Mouse (Mus musculus) kidney, postnatal 0 days (tissue): ENCODE data around the gene Arid1b. TPM values are rescaled to one million over a fixed set of nuclear protein-coding genes. Genes with fewer than 3 reads are reported as not detected.

Source experiments
- ATAC-seq: fragments of 200-750 bp; cut with Nextera tagmentation; replicated peaks from 2 replicates; pipeline ENCODE4 v1.8.0; 2017; ENCODE audit warnings: low read depth, moderate number of reproducible peaks, moderate TSS enrichment, moderate library complexity; ENCODE audit not compliant: low FRiP score
- DNase-seq: peaks from one replicate; pipeline ENCODE4 v3.0.0-alpha.2; 2016; ENCODE audit warnings: low spot score
- H3K27ac ChIP-seq: fragments of 300-500 bp; sonication (generic); 2 replicates; pipeline ENCODE4 v1.5.1; 2014; ENCODE audit warnings: mild to moderate bottlenecking
- H3K27me3 ChIP-seq: fragments of 300-500 bp; sonication (generic); 2 replicates; pipeline ENCODE4 v1.6.1; 2014; ENCODE audit warnings: low read length, mixed read lengths; ENCODE audit not compliant: insufficient read depth
- H3K36me3 ChIP-seq: fragments of 300-500 bp; sonication (generic); 2 replicates; pipeline ENCODE4 v1.6.1; 2014; ENCODE audit warnings: low read length, mixed read lengths; ENCODE audit not compliant: insufficient read depth
- H3K4me1 ChIP-seq: fragments of 300-500 bp; sonication (generic); replicated peaks from 2 replicates; pipeline ENCODE4 v1.6.1; 2014; ENCODE audit warnings: antibody characterized with exemption, low read length, mixed read lengths; ENCODE audit not compliant: insufficient read depth
- H3K4me2 ChIP-seq: fragments of 300-500 bp; sonication (generic); 2 replicates; pipeline ENCODE4 v1.6.1; 2014; ENCODE audit warnings: mild to moderate bottlenecking, low read length, moderate library complexity, mixed read lengths
- H3K4me3 ChIP-seq: fragments of 300-500 bp; sonication (generic); replicated peaks from 2 replicates; pipeline ENCODE4 v1.5.1; 2014; ENCODE audit warnings: low read depth, low read length
- H3K9ac ChIP-seq: fragments of 300-500 bp; sonication (generic); 2 replicates; pipeline ENCODE4 v1.6.1; 2014; ENCODE audit warnings: low read depth, low read length
- H3K9me3 ChIP-seq: fragments of 300-500 bp; sonication (generic); replicated peaks from 2 replicates; pipeline ENCODE4 v1.6.1; 2016; ENCODE audit warnings: low read length, inconsistent platforms, mixed read lengths
- CTCF ChIP-seq: IDR thresholded peaks from 2 replicates; pipeline ENCODE4 v1.5.1; 2016; ENCODE audit warnings: antibody characterized with exemption, low read depth, mild to moderate bottlenecking, moderate library complexity
- WGBS: fragments of 180-500 bp; shearing (Covaris S2); extraction: QIAGEN DNeasy Blood & Tissue Kit; methylation state at CpG from one replicate; pipeline ENCODE4 v1.1.7; 2014; 5-methylcytosine and 5-hydroxymethylcytosine counted together
- polyA plus RNA-seq: library from polyadenylated mRNA; unstranded; fragments of >200 nt; fragmentation: Nextera tagmentation; extraction: Ambion mirVana; gene quantifications from 2 replicates; pipeline ENCODE4 v1.2.1, GENCODE M21; 2015

Gene Arid1b
- polyA plus RNA-seq, 1 experiment from 2014 or later = 9.2 TPM

GRCm38 (mm10) chr17:5207881-5208280 is 213.7 kb downstream of the Arid1b start:
- 87% methylated on average over 8 of the region's 8 CpGs for WGBS
- TF ChIP-seq CTCF = no peak
- peaks cover 4% of the 10 kb centered on the region for H3K4me1 ChIP-seq

GRCm38 (mm10) chr17:5208362-5208761 is 214.2 kb downstream of the Arid1b start:
- ATAC-seq = no peak

More at GRCm38 (mm10) chr17:5207881-5208280, 213.7 kb downstream of the Arid1b start:
- DNase-seq (no peak), ATAC-seq (no peak)
- no peaks in the 10 kb centered on the region for H3K9me3 ChIP-seq
- H3K4me3 ChIP-seq = no peak overlapping the region
- H3K27ac ChIP-seq = no peak overlapping the region
- H3K36me3 ChIP-seq = no peaks in the 10 kb centered on the region
- H3K27me3 ChIP-seq = no peaks in the 10 kb centered on the region
- no peak overlapping the region for H3K9ac ChIP-seq
- no peak overlapping the region for H3K4me2 ChIP-seq

DNA sequence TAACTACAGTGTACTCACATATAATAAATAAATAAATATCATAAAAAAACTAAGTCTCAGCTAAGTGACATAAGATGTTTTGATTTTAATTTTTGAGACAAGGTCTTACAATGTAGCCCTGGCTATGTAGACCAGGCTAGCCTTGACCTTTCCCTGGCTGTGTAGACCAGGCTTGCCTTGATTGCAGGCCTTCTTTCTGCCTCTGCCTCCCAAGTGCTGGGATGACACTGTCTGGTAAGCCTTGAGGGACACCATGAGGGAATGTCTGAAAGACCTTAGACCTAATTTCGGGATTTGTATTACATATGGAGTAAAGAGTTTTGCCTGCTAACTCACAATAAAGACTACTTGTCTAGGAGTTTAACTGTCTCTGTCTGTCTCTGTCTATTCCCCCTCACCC is 214.9 kb downstream of the Arid1b start:
- no peaks in the 10 kb centered on the region for H3K27me3 ChIP-seq
- no peak overlapping the region for H3K9ac ChIP-seq
- 79% methylated on average over 1 of the region's 1 CpGs for WGBS
- no peaks in the 10 kb centered on the region for H3K36me3 ChIP-seq
- H3K27ac ChIP-seq = no peak overlapping the region
- no peak overlapping the region for H3K4me2 ChIP-seq
- TF ChIP-seq CTCF = no peak
- no peaks in the 10 kb centered on the region for H3K9me3 ChIP-seq
- H3K4me3 ChIP-seq = no peak overlapping the region
- peaks cover 4% of the 10 kb centered on the region for H3K4me1 ChIP-seq
- DNase-seq (no peak), ATAC-seq (no peak)

More at GRCm38 (mm10) chr17:5208362-5208761, 214.2 kb downstream of the Arid1b start:
- no peaks in the 10 kb centered on the region for H3K9me3 ChIP-seq
- peaks cover 4% of the 10 kb centered on the region for H3K4me1 ChIP-seq
- no peak overlapping the region for H3K4me3 ChIP-seq
- no peak overlapping the region for H3K4me2 ChIP-seq
- WGBS = 48% methylated on average over 3 of the region's 3 CpGs
- DNase-seq = peak; percentile 57
- H3K27me3 ChIP-seq = no peaks in the 10 kb centered on the region
- H3K36me3 ChIP-seq = no peaks in the 10 kb centered on the region
- peak; percentile 65 for TF ChIP-seq CTCF
- H3K9ac ChIP-seq = no peak overlapping the region
- H3K27ac ChIP-seq = no peak overlapping the region

DNA sequence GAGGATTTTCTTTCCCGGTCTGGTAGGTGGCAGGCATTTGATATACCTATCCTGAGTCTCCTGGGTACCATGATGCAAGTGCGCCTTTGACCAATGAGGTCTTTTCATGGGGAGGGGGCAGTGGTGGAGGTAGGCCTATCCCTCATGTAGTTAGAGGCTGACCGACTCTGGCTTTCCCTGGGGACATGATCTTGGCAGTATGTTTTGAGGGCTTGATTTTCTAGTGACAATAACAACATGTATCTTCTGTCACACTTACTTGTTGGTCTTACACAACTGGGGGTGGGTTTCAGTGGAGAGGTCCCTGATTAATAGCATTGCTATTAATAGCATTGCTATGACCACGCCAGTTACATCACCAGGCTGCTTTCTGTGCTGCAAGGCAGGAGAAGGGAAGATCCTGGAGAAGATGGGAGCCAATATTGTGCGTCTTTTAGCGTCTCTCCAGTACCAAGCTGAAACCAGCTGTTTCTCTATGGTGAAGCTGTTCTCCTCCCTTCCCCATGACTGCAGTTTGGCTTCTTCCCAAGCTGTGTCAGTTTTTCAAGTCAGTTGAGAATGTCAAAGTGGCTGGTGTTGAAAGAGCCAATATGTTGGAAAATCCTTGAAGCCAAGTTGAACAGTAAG is 216.1 kb downstream of the Arid1b start:
- Histone ChIP-seq H3K27ac (no peak overlapping the region), H3K9ac (no peak overlapping the region), H3K36me3 (no peaks in the 10 kb centered on the region), H3K4me3 (no peak overlapping the region), H3K4me1 (peaks cover 4% of the 10 kb centered on the region), H3K9me3 (no peaks in the 10 kb centered on the region), H3K4me2 (no peak overlapping the region), H3K27me3 (no peaks in the 10 kb centered on the region)
- TF ChIP-seq CTCF = no peak
- WGBS = 64% methylated on average over 6 of the region's 6 CpGs
- peak; percentile 40 for DNase-seq
- no peak for ATAC-seq

DNA sequence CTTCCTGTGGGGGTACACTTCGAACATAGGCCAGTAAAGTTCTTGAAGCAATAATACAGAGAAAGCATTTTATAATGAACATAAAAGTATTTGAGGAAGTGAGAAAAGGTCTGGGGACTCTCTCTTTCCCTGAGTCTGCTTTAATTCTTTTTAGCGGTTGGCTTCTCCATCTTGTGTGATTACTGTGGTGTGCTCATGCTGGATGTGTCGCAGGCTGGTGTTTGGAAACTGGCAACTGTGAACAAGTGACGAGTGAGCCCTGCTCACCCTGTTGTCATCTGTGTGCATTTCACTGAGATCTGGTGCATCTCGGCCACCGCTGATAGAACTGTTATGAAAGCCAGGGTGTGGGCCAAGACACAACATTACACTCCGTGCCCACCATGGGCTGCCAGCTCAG is 216.8 kb downstream of the Arid1b start:
- Histone ChIP-seq H3K9me3 (no peaks in the 10 kb centered on the region), H3K27me3 (no peaks in the 10 kb centered on the region), H3K4me3 (no peak overlapping the region), H3K27ac (no peak overlapping the region), H3K4me2 (no peak overlapping the region), H3K4me1 (peaks cover 7% of the 10 kb centered on the region), H3K36me3 (no peaks in the 10 kb centered on the region), H3K9ac (no peak overlapping the region)
- 89% methylated on average over 7 of the region's 7 CpGs for WGBS
- TF ChIP-seq CTCF = no peak
- no peak for DNase-seq
- ATAC-seq = no peak

GRCm38 (mm10) chr17:5212166-5212565 is 218.0 kb downstream of the Arid1b start:
- Histone ChIP-seq H3K9ac (no peak overlapping the region), H3K4me2 (no peak overlapping the region), H3K27me3 (no peaks in the 10 kb centered on the region), H3K4me1 (peaks cover 11% of the 10 kb centered on the region), H3K9me3 (no peaks in the 10 kb centered on the region), H3K4me3 (no peak overlapping the region), H3K36me3 (no peaks in the 10 kb centered on the region), H3K27ac (no peak overlapping the region)
- ATAC-seq = no peak
- 59% methylated on average over 12 of the region's 12 CpGs for WGBS
- DNase-seq = no peak
- no peak for TF ChIP-seq CTCF

DNA sequence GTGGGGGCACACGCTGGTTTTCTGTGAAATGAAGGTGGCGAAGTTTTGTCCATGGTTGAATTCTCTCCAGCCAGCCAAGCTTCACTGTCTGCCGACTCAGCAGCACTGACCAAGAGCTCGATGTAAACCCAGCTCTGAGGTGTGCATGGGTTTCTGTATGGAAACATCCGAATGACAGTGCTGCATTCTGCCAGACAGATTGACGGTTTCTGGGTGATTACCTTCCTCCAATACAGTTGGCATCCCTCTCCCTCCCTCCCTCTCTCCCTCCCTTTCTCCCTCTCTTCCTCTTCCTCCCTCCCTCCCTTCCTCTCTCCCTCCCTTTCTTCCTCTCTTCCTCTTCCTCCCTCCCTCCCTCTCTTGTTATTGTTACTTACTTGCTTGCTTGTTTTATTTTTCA is 219.3 kb downstream of the Arid1b start:
- no peak overlapping the region for H3K4me3 ChIP-seq
- no peaks in the 10 kb centered on the region for H3K9me3 ChIP-seq
- no peaks in the 10 kb centered on the region for H3K27me3 ChIP-seq
- WGBS = 40% methylated on average over 6 of the region's 6 CpGs
- no peak for TF ChIP-seq CTCF
- DNase-seq (no peak), ATAC-seq (no peak)
- H3K36me3 ChIP-seq = no peaks in the 10 kb centered on the region
- H3K27ac ChIP-seq = no peak overlapping the region
- no peak overlapping the region for H3K4me2 ChIP-seq
- H3K4me1 ChIP-seq = peaks cover 19% of the 10 kb centered on the region
- no peak overlapping the region for H3K9ac ChIP-seq
